Mouse (Mus musculus) lung, postnatal 0 days (tissue): ENCODE measurements around the gene March6.

Experiments used
- CTCF ChIP-seq: IDR thresholded peaks from 2 replicates; pipeline ENCODE4 v1.5.1; 2016; ENCODE audit warnings: antibody characterized with exemption, mild to moderate bottlenecking
- EP300 ChIP-seq: IDR thresholded peaks from 2 replicates; pipeline ENCODE4 v1.6.1; 2016; ENCODE audit warnings: antibody characterized with exemption, mild to moderate bottlenecking, control low read depth

DNA sequence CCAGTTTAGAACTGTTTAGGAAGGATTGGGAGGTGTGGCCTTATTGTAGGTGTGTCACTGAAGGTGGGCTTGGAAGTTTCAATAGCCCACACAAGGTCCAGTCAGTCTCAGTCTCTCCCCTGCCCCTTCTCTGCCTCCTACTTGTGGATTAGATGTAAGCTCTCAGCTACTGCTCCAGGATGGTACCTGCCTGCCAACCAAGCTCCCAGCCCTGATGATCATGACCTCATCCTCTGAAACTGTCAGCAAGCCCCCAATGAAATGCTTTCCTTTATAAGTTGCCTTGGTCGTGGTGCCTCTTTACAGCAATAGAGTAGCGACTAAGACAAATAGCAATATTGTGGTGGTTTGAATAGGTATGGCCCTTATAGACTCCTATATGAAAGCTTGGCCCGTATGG is 7.5 kb upstream of the March6 start:
- TF ChIP-seq CTCF, result no peak
- no peak for TF ChIP-seq EP300
